Mouse (Mus musculus): Measurements from ENCODE around the gene Cphx2. TPM values are rescaled to one million over a fixed set of nuclear protein-coding genes. Genes with fewer than 3 reads are reported as not detected.
"Not testable (repeated sequence)": the region's sequence is repeated elsewhere in the genome, so short reads cannot be mapped to it uniquely, and the experiment has no call there.

The Cphx2 gene
- total RNA-seq, 1 experiment, result 0.49 TPM

GRCm38 (mm10) chr14:26066574-26067324 is 14.6 kb upstream of the Cphx2 start:
- H3K4me3 ChIP-seq (ENCODE audit: insufficient read depth in 1 of 2, low read depth in 1 of 2, low read length in 2 of 2, poor library complexity in 1 of 2, severe bottlenecking in 1 of 2); DNase-seq (ENCODE audit: low read depth, low spot score); H3K36me3 ChIP-seq (ENCODE audit: control insufficient read depth, insufficient read depth, low read length, poor library complexity, severe bottlenecking); H3K9me3 ChIP-seq (ENCODE audit: control insufficient read depth, insufficient read depth, low read depth, low read length); H3K4me1 ChIP-seq (ENCODE audit: control insufficient read depth in 2 of 2, insufficient read depth in 2 of 2, low read length in 2 of 2, poor library complexity in 1 of 2); H3K27ac ChIP-seq (ENCODE audit: insufficient read depth, low read depth, low read length, poor library complexity, severe bottlenecking); H3K9ac ChIP-seq (ENCODE audit: insufficient read depth, low read depth, low read length, poor library complexity, severe bottlenecking); in situ Hi-C loops (cut with MboI; ENCODE audit: low sequenced_read_pairs in 2 of 2, unreplicated experiment in 2 of 2): not testable (repeated sequence)

- H3K4me3 ChIP-seq (ENCODE audit: insufficient read depth in 1 of 2, low read depth in 1 of 2, low read length in 2 of 2, poor library complexity in 1 of 2, severe bottlenecking in 1 of 2); H3K4me1 ChIP-seq (ENCODE audit: control insufficient read depth in 2 of 2, insufficient read depth in 2 of 2, low read length in 2 of 2, poor library complexity in 1 of 2); H3K36me3 ChIP-seq (ENCODE audit: control insufficient read depth, insufficient read depth, low read length, poor library complexity, severe bottlenecking); in situ Hi-C loops (cut with MboI; ENCODE audit: low sequenced_read_pairs in 2 of 2, unreplicated experiment in 2 of 2); H3K9ac ChIP-seq (ENCODE audit: insufficient read depth, low read depth, low read length, poor library complexity, severe bottlenecking); DNase-seq (ENCODE audit: low read depth, low spot score); H3K9me3 ChIP-seq (ENCODE audit: control insufficient read depth, insufficient read depth, low read depth, low read length); H3K27ac ChIP-seq (ENCODE audit: insufficient read depth, low read depth, low read length, poor library complexity, severe bottlenecking): not testable (repeated sequence)
Measured at GRCm38 (mm10) chr14:26067325-26067633, 14.0 kb upstream of the Cphx2 start, which contains the start of gene Tmem254c. Gene Tmem254c (minus strand): TSS chr14:26067355.

- H3K27ac ChIP-seq (ENCODE audit: insufficient read depth, low read depth, low read length, poor library complexity, severe bottlenecking); DNase-seq (ENCODE audit: low read depth, low spot score); in situ Hi-C loops (cut with MboI; ENCODE audit: low sequenced_read_pairs in 2 of 2, unreplicated experiment in 2 of 2); H3K4me1 ChIP-seq (ENCODE audit: control insufficient read depth in 2 of 2, insufficient read depth in 2 of 2, low read length in 2 of 2, poor library complexity in 1 of 2); H3K4me3 ChIP-seq (ENCODE audit: insufficient read depth in 1 of 2, low read depth in 1 of 2, low read length in 2 of 2, poor library complexity in 1 of 2, severe bottlenecking in 1 of 2); H3K9ac ChIP-seq (ENCODE audit: insufficient read depth, low read depth, low read length, poor library complexity, severe bottlenecking); H3K9me3 ChIP-seq (ENCODE audit: control insufficient read depth, insufficient read depth, low read depth, low read length); H3K36me3 ChIP-seq (ENCODE audit: control insufficient read depth, insufficient read depth, low read length, poor library complexity, severe bottlenecking): not testable (repeated sequence)
Measured at GRCm38 (mm10) chr14:26076620-26077390, 4.5 kb upstream of the Cphx2 start.

- H3K36me3 ChIP-seq (ENCODE audit: control insufficient read depth, insufficient read depth, low read length, poor library complexity, severe bottlenecking); in situ Hi-C loops (cut with MboI; ENCODE audit: low sequenced_read_pairs in 2 of 2, unreplicated experiment in 2 of 2); H3K27ac ChIP-seq (ENCODE audit: insufficient read depth, low read depth, low read length, poor library complexity, severe bottlenecking); H3K4me1 ChIP-seq (ENCODE audit: control insufficient read depth in 2 of 2, insufficient read depth in 2 of 2, low read length in 2 of 2, poor library complexity in 1 of 2); H3K4me3 ChIP-seq (ENCODE audit: insufficient read depth in 1 of 2, low read depth in 1 of 2, low read length in 2 of 2, poor library complexity in 1 of 2, severe bottlenecking in 1 of 2); H3K9me3 ChIP-seq (ENCODE audit: control insufficient read depth, insufficient read depth, low read depth, low read length); H3K9ac ChIP-seq (ENCODE audit: insufficient read depth, low read depth, low read length, poor library complexity, severe bottlenecking); DNase-seq (ENCODE audit: low read depth, low spot score): not testable (repeated sequence)
Measured at GRCm38 (mm10) chr14:26081997-26082396, 681 bp downstream of the Cphx2 start, which contains the start of gene Cphx3. Gene Cphx3 (plus strand): TSS chr14:26082297.

GRCm38 (mm10) chr14:26097622-26098021 is 16.3 kb downstream of the Cphx2 start:
- H3K9ac ChIP-seq (ENCODE audit: insufficient read depth, low read depth, low read length, poor library complexity, severe bottlenecking); H3K27ac ChIP-seq (ENCODE audit: insufficient read depth, low read depth, low read length, poor library complexity, severe bottlenecking); H3K36me3 ChIP-seq (ENCODE audit: control insufficient read depth, insufficient read depth, low read length, poor library complexity, severe bottlenecking); H3K4me3 ChIP-seq (ENCODE audit: insufficient read depth in 1 of 2, low read depth in 1 of 2, low read length in 2 of 2, poor library complexity in 1 of 2, severe bottlenecking in 1 of 2); H3K4me1 ChIP-seq (ENCODE audit: control insufficient read depth in 2 of 2, insufficient read depth in 2 of 2, low read length in 2 of 2, poor library complexity in 1 of 2); DNase-seq (ENCODE audit: low read depth, low spot score); in situ Hi-C loops (cut with MboI; ENCODE audit: low sequenced_read_pairs in 2 of 2, unreplicated experiment in 2 of 2); H3K9me3 ChIP-seq (ENCODE audit: control insufficient read depth, insufficient read depth, low read depth, low read length): not testable (repeated sequence)

- H3K9me3 ChIP-seq (ENCODE audit: control insufficient read depth, insufficient read depth, low read depth, low read length); in situ Hi-C loops (cut with MboI; ENCODE audit: low sequenced_read_pairs in 2 of 2, unreplicated experiment in 2 of 2); H3K4me1 ChIP-seq (ENCODE audit: control insufficient read depth in 2 of 2, insufficient read depth in 2 of 2, low read length in 2 of 2, poor library complexity in 1 of 2); H3K36me3 ChIP-seq (ENCODE audit: control insufficient read depth, insufficient read depth, low read length, poor library complexity, severe bottlenecking); DNase-seq (ENCODE audit: low read depth, low spot score); H3K9ac ChIP-seq (ENCODE audit: insufficient read depth, low read depth, low read length, poor library complexity, severe bottlenecking); H3K4me3 ChIP-seq (ENCODE audit: insufficient read depth in 1 of 2, low read depth in 1 of 2, low read length in 2 of 2, poor library complexity in 1 of 2, severe bottlenecking in 1 of 2); H3K27ac ChIP-seq (ENCODE audit: insufficient read depth, low read depth, low read length, poor library complexity, severe bottlenecking): not testable (repeated sequence)
Measured at GRCm38 (mm10) chr14:26118150-26118549, 36.8 kb downstream of the Cphx2 start, which contains the start of gene Duxbl2. Gene Duxbl2 (plus strand): TSS chr14:26118349.

- H3K9me3 ChIP-seq (ENCODE audit: control insufficient read depth, insufficient read depth, low read depth, low read length); H3K27ac ChIP-seq (ENCODE audit: insufficient read depth, low read depth, low read length, poor library complexity, severe bottlenecking); H3K4me3 ChIP-seq (ENCODE audit: insufficient read depth in 1 of 2, low read depth in 1 of 2, low read length in 2 of 2, poor library complexity in 1 of 2, severe bottlenecking in 1 of 2); in situ Hi-C loops (cut with MboI; ENCODE audit: low sequenced_read_pairs in 2 of 2, unreplicated experiment in 2 of 2); H3K9ac ChIP-seq (ENCODE audit: insufficient read depth, low read depth, low read length, poor library complexity, severe bottlenecking); DNase-seq (ENCODE audit: low read depth, low spot score); H3K36me3 ChIP-seq (ENCODE audit: control insufficient read depth, insufficient read depth, low read length, poor library complexity, severe bottlenecking); H3K4me1 ChIP-seq (ENCODE audit: control insufficient read depth in 2 of 2, insufficient read depth in 2 of 2, low read length in 2 of 2, poor library complexity in 1 of 2): not testable (repeated sequence)
Measured at GRCm38 (mm10) chr14:26118550-26119000, 37.3 kb downstream of the Cphx2 start.

GRCm38 (mm10) chr14:26119095-26119494 is 37.8 kb downstream of the Cphx2 start:
- in situ Hi-C loops (cut with MboI; ENCODE audit: low sequenced_read_pairs in 2 of 2, unreplicated experiment in 2 of 2); H3K27ac ChIP-seq (ENCODE audit: insufficient read depth, low read depth, low read length, poor library complexity, severe bottlenecking); DNase-seq (ENCODE audit: low read depth, low spot score); H3K9me3 ChIP-seq (ENCODE audit: control insufficient read depth, insufficient read depth, low read depth, low read length); H3K36me3 ChIP-seq (ENCODE audit: control insufficient read depth, insufficient read depth, low read length, poor library complexity, severe bottlenecking); H3K9ac ChIP-seq (ENCODE audit: insufficient read depth, low read depth, low read length, poor library complexity, severe bottlenecking); H3K4me1 ChIP-seq (ENCODE audit: control insufficient read depth in 2 of 2, insufficient read depth in 2 of 2, low read length in 2 of 2, poor library complexity in 1 of 2); H3K4me3 ChIP-seq (ENCODE audit: insufficient read depth in 1 of 2, low read depth in 1 of 2, low read length in 2 of 2, poor library complexity in 1 of 2, severe bottlenecking in 1 of 2): not testable (repeated sequence)

Data from ES-E14 (cell line).